Mouse (Mus musculus) ovary, postnatal 14 days (tissue): Measurements from ENCODE around the gene Coro7.

ENCODE experiments used
- DNase-seq: peaks from one replicate; pipeline ENCODE4 v3.0.0; 2022; ENCODE audit warnings: low spot score

Gene Coro7

GRCm38 (mm10) chr16:4615297-4615696 lies 64.3 kb downstream of the Coro7 start:
- DNase-seq, result no peak

DNA sequence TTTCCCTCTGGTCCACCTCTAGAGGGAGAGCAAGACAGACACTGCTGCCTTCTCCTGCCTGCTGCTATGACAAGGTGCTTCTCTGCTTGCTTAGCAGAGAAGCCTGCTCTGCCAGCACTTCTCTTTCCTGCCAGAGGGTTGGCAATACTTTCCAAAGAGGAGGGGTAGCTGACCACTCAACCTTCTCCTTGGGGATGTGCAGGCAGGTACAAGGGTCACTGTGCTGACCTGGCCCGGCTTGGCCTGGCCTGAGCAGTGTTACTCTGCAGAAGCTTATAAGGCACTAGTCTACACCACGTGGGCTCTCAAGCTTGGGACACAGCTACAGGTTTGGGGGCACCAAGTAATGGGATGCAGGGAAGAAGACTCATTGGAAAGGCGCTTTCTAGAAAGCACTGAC lies 64.9 kb downstream of the Coro7 start:
- no peak for DNase-seq

DNA sequence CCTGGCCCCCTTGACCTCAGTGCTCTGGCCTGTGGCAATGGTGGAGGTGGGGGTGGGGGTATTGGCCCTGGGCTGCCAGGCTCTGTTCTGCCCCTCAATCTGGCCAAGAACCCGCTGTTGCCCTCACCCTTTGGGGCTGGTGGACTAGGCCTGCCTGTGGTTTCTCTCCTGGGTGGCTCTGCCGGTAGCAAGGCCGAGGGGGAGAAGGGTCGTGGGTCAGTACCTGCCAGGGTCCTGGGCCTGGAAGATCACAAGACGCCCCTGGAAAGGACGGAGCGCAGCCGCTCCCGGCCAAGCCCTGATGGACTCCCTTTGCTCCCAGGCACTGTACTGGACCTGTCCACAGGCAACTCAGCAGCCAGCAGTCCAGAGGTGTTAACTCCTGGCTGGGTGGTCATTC lies 65.8 kb downstream of the Coro7 start:
- no peak for DNase-seq

DNA sequence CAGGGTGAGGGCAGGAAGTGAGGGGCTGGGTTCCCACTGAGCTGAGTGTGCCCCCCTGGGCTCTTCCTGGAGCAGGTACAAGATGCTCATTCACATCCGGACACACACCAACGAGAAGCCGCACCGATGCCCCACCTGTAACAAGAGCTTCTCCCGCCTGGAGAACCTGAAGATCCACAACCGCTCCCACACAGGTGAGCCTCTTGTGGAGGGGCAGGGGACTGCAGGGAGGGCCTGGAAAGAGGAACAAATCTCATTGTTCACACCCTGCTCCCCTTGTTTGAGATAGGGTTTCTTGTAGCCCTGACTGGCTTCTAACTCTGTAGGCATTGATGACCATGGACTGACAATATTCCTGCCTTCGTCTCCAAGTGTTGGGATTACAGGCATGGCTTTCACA lies 67.9 kb downstream of the Coro7 start:
- DNase-seq, result no peak

- DNase-seq, result no peak
These were observed 68.4 kb downstream of the Coro7 start for GRCm38 (mm10) chr16:4611193-4611592.

- DNase-seq, result no peak
These were observed 71.0 kb downstream of the Coro7 start for GRCm38 (mm10) chr16:4608532-4609059.

DNA sequence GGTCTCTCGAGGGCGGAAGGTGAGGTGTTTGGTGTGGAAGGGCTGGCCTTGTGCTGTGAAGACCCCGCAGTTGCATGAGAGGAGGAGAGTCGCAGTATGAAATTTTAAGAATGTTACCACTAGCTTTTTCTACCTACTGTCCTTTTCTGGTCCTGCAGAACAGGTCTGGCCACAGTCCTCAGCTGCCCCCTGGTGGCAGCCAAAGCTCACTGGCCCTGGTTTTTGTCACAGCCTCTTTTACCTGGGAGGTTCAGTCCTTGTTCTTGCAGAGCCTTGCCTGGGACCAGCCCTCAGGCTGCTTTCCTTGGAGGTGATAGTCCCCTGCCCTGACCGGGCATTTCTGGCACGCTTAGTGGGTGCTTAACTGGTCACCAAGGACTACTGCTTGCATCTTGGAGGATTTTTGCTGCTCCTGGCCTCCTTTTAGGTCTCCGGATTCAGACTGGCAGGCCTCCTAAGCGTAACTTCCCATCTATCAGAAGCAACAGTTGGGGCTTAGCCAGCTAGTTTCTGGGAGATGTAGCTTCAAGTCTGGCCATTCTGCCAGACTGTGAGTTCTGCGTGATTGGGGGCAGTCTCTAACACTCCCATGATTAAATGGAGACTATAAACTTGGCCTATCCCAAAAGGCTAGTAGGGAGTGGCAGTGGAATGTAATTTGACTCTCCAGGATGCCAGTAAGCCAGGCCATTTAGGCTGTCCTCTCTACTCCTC lies 71.6 kb downstream of the Coro7 start:
- DNase-seq, result peak; percentile 82

- DNase-seq, result no peak
These were observed 73.0 kb downstream of the Coro7 start for GRCm38 (mm10) chr16:4606431-4607084.

DNA sequence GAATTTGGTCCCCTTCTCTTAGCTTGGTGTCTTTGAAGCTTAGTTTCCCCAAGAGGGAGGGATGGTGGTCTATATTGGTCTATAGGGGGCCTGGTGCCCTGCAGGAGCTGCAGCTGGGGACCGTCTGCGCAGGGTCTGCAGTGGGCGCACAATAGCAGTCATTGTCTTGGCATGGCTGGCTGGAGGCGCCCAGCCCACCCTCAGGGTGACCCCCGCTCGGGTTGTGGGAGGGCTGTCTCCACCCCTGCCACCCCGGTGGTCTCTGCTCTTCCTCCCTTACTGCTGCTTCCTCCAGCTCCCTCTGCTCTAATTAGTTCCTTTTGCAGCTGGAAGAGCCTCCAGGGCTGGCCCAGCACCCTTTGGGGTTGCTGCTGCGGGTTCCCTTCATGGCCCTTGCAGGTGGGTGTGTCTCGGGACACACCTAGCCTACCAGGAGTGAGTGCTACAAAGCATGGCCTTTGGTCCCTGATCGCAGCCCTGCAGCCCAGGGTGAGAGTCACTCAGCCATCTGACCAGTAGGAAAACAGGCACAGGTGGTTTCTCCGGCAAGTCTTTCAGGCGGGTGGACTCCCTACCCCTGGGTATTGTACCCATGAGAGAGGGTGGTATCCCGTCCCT lies 74.0 kb downstream of the Coro7 start:
- DNase-seq, result no peak

DNA sequence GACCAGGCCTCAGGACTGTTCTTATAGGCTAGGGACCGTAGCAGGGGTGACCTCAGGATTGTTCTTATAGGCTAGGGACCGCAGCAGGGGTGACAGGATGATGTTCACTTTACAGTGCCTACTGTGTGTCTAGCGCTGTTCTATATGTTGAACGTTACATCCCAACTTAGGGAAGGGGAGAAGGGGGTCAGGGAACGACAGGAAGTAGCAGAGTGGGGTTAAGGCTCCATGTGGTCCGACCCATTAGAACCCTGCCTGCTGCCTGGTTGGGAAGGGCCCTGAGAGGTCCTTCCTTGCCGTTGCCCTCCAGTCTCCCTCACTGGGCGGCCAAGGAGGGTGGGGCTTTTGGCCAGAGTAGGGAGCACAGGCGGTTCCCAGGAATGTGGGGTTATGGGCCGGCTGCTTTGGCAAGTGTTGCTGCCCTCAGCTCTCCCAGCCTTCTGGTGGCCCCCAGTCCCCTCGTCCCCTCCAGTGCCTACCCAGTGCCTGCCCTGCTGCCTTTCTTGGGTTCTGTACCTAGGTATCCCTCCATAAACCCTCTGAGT lies 75.2 kb downstream of the Coro7 start:
- DNase-seq, result no peak

DNA sequence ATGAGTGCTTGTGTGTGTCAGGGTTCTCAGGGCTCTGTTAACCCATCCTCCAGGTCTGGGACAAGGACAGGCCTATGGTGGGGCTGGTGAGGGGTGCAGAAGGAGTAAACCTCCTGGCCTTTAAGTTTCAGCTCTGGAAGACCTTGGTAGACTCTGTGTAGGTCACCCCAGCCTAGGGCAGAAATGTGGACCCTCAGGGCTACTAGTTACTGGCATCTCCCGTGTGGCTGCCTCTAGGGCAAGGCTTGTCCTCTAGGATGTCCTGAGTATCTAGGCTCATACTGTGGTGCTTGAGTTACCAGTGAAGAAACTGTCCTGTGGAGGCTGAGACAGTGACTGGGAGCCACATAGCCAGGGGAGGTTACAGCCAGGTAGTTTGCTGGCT lies 76.1 kb downstream of the Coro7 start:
- DNase-seq, result no peak

DNA sequence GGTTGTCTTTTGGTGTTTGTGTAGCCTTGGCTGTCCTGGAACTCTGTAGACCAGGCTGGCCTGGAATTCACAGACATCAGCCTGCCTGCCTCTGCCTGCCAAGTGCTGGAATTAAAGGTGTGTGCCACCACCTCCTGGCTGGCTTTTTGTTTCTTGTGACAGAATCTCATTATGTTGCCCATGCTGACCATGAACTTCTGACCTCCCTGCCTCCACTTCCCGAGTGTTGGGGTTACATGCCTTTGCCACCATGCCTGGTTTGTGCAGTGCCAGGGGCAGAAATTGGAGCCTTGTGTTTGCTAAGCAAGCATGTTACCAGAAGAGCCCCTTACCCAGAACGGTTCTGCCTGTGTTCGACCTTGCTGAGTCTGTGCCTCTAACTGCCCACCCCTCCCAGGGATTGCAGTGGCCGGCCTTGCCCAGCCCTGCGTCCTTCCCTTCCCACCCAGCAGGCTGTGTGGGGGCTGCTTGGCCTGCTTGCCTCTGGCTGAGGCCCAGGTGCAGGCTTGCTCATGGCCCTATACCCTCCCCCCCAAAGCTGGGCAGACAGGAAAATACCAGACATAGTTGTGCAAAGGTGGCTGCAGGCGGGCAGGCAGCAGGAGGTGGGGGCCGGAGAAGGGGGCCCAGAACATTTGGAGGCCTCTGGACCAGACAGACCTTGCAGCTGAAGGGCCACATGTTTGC lies 76.7 kb downstream of the Coro7 start:
- no peak for DNase-seq

- no peak for DNase-seq
These were observed 77.4 kb downstream of the Coro7 start for GRCm38 (mm10) chr16:4602189-4602588.

- no peak for DNase-seq
These were observed 78.8 kb downstream of the Coro7 start for GRCm38 (mm10) chr16:4600701-4601310.

DNA sequence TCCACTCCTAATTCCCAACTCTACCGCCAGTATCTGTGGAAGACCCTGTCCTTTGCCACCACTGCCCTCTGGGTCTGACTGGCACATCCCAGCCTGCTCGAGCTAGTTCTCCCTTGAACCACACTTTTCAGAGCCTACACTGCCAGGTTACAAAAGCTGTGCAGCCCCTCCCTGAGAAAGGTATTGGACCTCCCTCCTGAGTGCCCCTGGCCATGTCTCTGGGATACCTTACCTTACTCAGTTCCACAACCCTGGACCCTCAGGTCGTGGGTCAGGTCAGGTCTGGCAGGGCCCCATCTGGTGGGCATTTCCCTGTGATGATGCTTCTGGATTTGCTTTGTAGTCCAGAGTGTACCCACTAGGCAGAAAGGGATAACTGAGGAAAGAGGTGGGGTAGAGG lies 80.0 kb downstream of the Coro7 start:
- no peak for DNase-seq

DNA sequence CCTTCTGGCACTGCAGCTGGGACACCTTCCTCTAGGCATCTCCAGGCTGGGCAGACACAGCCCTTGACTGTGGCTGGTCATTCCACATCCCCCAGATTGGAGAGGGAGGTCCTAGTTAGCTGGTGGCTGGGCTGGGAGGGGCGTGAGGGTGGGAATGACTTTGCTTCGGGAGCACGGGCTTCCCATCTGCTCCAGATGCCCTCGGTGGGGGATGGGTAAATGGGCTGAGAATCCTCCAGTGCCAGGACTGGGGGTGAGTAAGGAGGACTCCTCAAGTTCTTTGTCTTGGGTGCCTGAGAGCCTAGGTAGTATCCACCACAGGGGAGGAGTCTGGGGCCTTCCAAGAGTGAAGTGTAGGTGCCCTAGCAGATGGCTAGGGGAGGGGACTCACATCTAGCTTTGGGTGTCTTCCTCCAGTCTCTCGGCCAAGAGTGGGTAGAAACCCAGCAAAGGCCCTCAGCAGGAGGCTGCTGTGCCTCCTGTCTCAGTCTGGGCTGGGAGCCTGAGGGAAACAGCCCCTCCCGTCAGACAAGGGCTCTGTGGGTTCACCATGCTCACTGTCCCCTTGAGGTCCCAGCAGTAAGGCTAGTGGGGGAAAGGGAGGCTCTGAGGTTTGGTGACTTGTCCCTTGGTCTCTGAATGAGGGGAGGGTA lies 80.6 kb downstream of the Coro7 start:
- DNase-seq, result no peak

DNA sequence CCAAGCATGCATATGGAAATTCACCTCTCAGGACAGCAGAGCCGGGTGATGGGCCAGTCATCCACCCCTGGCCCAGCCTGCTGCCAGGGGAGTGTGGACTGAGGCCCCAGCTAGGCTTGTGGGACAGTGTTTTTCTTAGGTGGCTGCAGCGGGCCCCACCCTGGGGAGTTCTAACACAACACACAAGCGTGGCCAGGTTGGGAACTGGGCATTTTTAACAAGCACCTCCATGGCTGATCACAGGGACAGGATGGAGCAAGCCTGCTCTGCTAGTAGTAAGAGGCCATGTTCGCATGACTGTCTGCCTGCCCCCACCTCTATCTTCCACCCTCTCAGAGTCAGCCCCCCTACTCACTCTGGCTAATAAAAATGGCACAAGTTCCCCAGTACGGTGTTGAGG lies 81.5 kb downstream of the Coro7 start:
- DNase-seq, result no peak

DNA sequence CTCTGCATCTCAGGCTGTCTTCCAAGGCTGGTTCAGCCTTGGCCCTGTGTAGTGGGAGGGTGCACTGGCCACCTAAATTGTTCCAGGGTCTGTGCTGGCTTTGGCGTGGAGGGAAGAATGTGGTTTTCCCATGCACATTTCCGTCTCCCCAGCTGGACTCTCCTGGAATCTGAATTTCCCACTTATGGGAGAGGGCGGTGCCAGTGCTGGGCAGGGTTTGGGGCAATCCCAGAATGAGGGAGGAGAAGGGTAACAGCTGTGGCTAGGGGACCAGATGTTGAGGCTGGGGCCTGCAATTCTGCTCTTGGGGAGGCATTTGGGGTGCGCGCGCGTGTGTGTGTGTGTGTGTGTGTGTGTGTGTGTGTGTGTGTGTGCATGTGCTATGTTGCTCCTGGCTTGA lies 82.3 kb downstream of the Coro7 start:
- DNase-seq, result no peak

DNA sequence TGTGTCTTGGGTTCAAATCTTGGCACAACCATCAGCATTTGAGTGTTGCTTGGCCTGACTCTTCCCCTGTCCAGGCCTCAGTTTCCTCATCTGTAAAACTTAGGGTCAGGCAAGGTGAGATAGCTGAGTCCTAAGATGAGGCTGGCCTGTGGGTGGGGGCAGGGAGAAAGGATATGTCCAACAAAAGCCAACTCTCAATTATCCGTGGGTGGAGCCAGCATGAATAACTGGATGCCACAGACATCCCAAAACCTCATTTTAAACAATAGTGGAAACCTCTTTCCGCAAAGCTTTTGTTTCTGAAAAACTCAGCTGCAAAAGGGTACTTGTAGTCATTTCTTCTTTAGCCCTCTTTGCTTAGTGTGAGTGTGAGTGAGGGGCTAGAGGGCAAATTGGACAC lies 82.7 kb downstream of the Coro7 start:
- DNase-seq, result no peak

GRCm38 (mm10) chr16:4596141-4596728 lies 83.3 kb downstream of the Coro7 start:
- DNase-seq, result no peak

GRCm38 (mm10) chr16:4595527-4595963 lies 84.0 kb downstream of the Coro7 start:
- no peak for DNase-seq
